Mouse (Mus musculus) midbrain, embryonic 12.5 days (tissue): ENCODE measurements around the gene Rsph1. TPM values are rescaled to one million over a fixed set of nuclear protein-coding genes. Genes with fewer than 3 reads are reported as not detected.
"Not testable (repeated sequence)": the region's sequence is repeated elsewhere in the genome, so short reads cannot be mapped to it uniquely, and the experiment has no call there.

ENCODE experiments used
- ATAC-seq: fragments of 200-750 bp; cut with Nextera tagmentation; 2 replicates; pipeline ENCODE4 v1.8.0; 2017; ENCODE audit warnings: low read depth, moderate TSS enrichment, moderate library complexity; ENCODE audit not compliant: low FRiP score
- H3K27ac ChIP-seq: fragments of 300-500 bp; sonication (generic); replicated peaks from 2 replicates; pipeline ENCODE4 v1.5.1; 2016; ENCODE audit warnings: mild to moderate bottlenecking
- H3K27me3 ChIP-seq: fragments of 300-500 bp; sonication (generic); 2 replicates; pipeline ENCODE4 v1.6.1; 2016; ENCODE audit warnings: mild to moderate bottlenecking
- H3K36me3 ChIP-seq: fragments of 300-500 bp; sonication (generic); 2 replicates; pipeline ENCODE4 v1.6.1; 2016
- H3K4me1 ChIP-seq: fragments of 300-500 bp; sonication (generic); 2 replicates; pipeline ENCODE4 v1.6.1; 2016
- H3K4me2 ChIP-seq: fragments of 300-500 bp; sonication (generic); replicated peaks from 2 replicates; pipeline ENCODE4 v1.6.1; 2016; ENCODE audit warnings: mild to moderate bottlenecking, moderate library complexity
- H3K4me3 ChIP-seq: fragments of 300-500 bp; sonication (generic); 2 replicates; pipeline ENCODE4 v1.5.1; 2016; ENCODE audit warnings: mild to moderate bottlenecking
- H3K9ac ChIP-seq: fragments of 300-500 bp; sonication (generic); replicated peaks from 2 replicates; pipeline ENCODE4 v1.6.1; 2016; ENCODE audit warnings: mild to moderate bottlenecking, moderate library complexity
- H3K9me3 ChIP-seq: fragments of 300-500 bp; sonication (generic); 2 replicates; pipeline ENCODE4 v1.6.1; 2016; ENCODE audit warnings: mild to moderate bottlenecking
- WGBS: fragments of 180-500 bp; shearing (Covaris S2); methylation state at CpG from one replicate; pipeline ENCODE4 v1.1.7; 2016; 5-methylcytosine and 5-hydroxymethylcytosine counted together
- polyA plus RNA-seq: library from polyadenylated mRNA; unstranded; fragments of >200 nt; fragmentation: Nextera tagmentation; extraction: Ambion mirVana; gene quantifications from 2 replicates; pipeline ENCODE4 v1.2.1, GENCODE M21; 2016

The Rsph1 gene
- polyA plus RNA-seq, 1 experiment from 2014 or later, result 0.99 TPM

GRCm38 (mm10) chr17:31270736-31271135, 6.4 kb downstream of the Rsph1 start:
- WGBS, result 81% methylated on average over 7 of the region's 8 CpGs
- H3K4me3 ChIP-seq, H3K36me3 ChIP-seq, ATAC-seq, H3K4me2 ChIP-seq, H3K9ac ChIP-seq, H3K27ac ChIP-seq, H3K27me3 ChIP-seq, H3K4me1 ChIP-seq, H3K9me3 ChIP-seq: not testable (repeated sequence)

- Histone ChIP-seq H3K9ac (no peak overlapping the region), H3K4me2 (no peak overlapping the region), H3K27ac (no peak overlapping the region), H3K4me3 (no peak overlapping the region), H3K4me1 (no peaks in the 10 kb centered on the region), H3K36me3 (no peaks in the 10 kb centered on the region), H3K27me3 (no peaks in the 10 kb centered on the region), H3K9me3 (0 out of 2 replicates have a peak, but pooled peaks cover 2% of the 10 kb centered on the region)
- no peak for ATAC-seq
- 83% methylated on average over 4 of the region's 4 CpGs for WGBS
These were observed 6.9 kb downstream of the Rsph1 start for GRCm38 (mm10) chr17:31270246-31270645.

- H3K27ac ChIP-seq, result no peak overlapping the region
- ATAC-seq, result no peak
- H3K9me3 ChIP-seq, result 0 out of 2 replicates have a peak, but pooled peaks cover 2% of the 10 kb centered on the region
- H3K9ac ChIP-seq, result no peak overlapping the region
- H3K4me3 ChIP-seq, result no peak overlapping the region
- no peaks in the 10 kb centered on the region for H3K27me3 ChIP-seq
- WGBS, result 98% methylated on average over 2 of the region's 2 CpGs
- H3K36me3 ChIP-seq, result no peaks in the 10 kb centered on the region
- H3K4me1 ChIP-seq, result 0 out of 2 replicates have a peak, but pooled peaks cover 3% of the 10 kb centered on the region
- no peak overlapping the region for H3K4me2 ChIP-seq
These were observed 7.4 kb downstream of the Rsph1 start for GRCm38 (mm10) chr17:31269761-31270160.

DNA sequence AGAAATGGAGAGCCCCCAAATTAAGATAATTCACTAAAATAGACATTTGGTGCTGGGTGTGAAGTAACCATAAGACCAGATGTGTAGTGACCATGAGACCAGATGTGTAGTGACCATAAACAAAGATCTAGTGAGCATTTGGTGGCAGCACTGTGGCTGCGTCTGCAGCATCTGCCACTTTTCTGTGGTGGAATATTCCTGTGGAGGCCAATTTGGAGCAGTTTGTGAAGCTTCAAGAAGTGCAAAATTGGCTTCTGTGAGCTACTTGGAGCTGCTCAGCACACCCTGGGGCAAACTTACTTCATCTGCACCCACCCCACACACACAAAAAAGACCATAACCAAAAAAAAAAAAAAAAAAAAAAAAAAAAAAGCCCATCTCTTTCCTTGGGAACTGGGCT, 9.2 kb downstream of the Rsph1 start:
- H3K27ac ChIP-seq, result no peak overlapping the region
- no peak overlapping the region for H3K4me3 ChIP-seq
- H3K9me3 ChIP-seq, result 0 out of 2 replicates have a peak, but pooled peaks cover 2% of the 10 kb centered on the region
- 0 out of 2 replicates have a peak, but pooled peaks cover 3% of the 10 kb centered on the region for H3K4me1 ChIP-seq
- H3K36me3 ChIP-seq, result no peaks in the 10 kb centered on the region
- no peak for ATAC-seq
- WGBS, result 78% methylated on average over 1 of the region's 1 CpGs
- H3K9ac ChIP-seq, result no peak overlapping the region
- no peak overlapping the region for H3K4me2 ChIP-seq
- H3K27me3 ChIP-seq, result no peaks in the 10 kb centered on the region

GRCm38 (mm10) chr17:31267603-31268002, 9.6 kb downstream of the Rsph1 start:
- 0 out of 2 replicates have a peak, but pooled peaks cover 2% of the 10 kb centered on the region for H3K9me3 ChIP-seq
- 0 out of 2 replicates have a peak, but pooled peaks cover 3% of the 10 kb centered on the region for H3K4me1 ChIP-seq
- H3K4me2 ChIP-seq, result no peak overlapping the region
- no peak overlapping the region for H3K9ac ChIP-seq
- H3K4me3 ChIP-seq, result no peak overlapping the region
- H3K36me3 ChIP-seq, result no peaks in the 10 kb centered on the region
- H3K27me3 ChIP-seq, result no peaks in the 10 kb centered on the region
- 87% methylated on average over 6 of the region's 6 CpGs for WGBS
- no peak for ATAC-seq
- no peak overlapping the region for H3K27ac ChIP-seq

- Histone ChIP-seq H3K9me3 (0 out of 2 replicates have a peak, but pooled peaks cover 2% of the 10 kb centered on the region), H3K27me3 (no peaks in the 10 kb centered on the region), H3K4me1 (0 out of 2 replicates have a peak, but pooled peaks cover 3% of the 10 kb centered on the region), H3K9ac (no peak overlapping the region), H3K36me3 (no peaks in the 10 kb centered on the region), H3K4me2 (no peak overlapping the region), H3K4me3 (no peak overlapping the region), H3K27ac (no peak overlapping the region)
- ATAC-seq, result no peak
- WGBS, result 78% methylated on average over 4 of the region's 4 CpGs
These were observed 10.0 kb downstream of the Rsph1 start for GRCm38 (mm10) chr17:31267138-31267537.

- Histone ChIP-seq H3K9ac (no peak overlapping the region), H3K4me2 (no peak overlapping the region), H3K27me3 (no peaks in the 10 kb centered on the region), H3K36me3 (no peaks in the 10 kb centered on the region), H3K27ac (no peak overlapping the region), H3K4me3 (no peak overlapping the region), H3K4me1 (0 out of 2 replicates have a peak, but pooled peaks cover 3% of the 10 kb centered on the region), H3K9me3 (0 out of 2 replicates have a peak, but pooled peaks cover 2% of the 10 kb centered on the region)
- ATAC-seq, result no peak
- WGBS, result 90% methylated on average over 7 of the region's 7 CpGs
These were observed 10.7 kb downstream of the Rsph1 start for GRCm38 (mm10) chr17:31266321-31266950.

DNA sequence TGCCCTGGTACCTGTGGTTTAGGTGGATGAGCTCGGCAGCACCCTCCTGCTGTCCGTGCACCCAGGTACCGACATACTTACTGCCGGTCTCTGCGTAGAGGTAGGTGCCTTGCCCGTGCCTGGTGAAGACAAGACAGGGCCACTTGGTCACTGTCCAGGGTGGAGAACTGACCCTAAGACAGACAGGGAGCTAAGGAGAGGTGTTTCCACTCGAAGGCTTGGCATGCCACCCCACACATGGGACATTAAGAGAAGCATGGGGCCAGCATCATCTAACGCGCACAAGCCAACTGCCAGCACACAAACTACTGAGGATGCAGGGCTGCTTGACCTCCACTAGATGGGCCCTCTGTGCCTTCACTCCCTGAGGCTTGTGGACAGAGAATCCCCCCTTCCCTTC, 11.4 kb downstream of the Rsph1 start:
- Histone ChIP-seq H3K4me1 (0 out of 2 replicates have a peak, but pooled peaks cover 3% of the 10 kb centered on the region), H3K9me3 (0 out of 2 replicates have a peak, but pooled peaks cover 2% of the 10 kb centered on the region), H3K27ac (no peak overlapping the region), H3K4me3 (no peak overlapping the region), H3K27me3 (no peaks in the 10 kb centered on the region), H3K4me2 (no peak overlapping the region), H3K36me3 (no peaks in the 10 kb centered on the region), H3K9ac (no peak overlapping the region)
- ATAC-seq, result no peak
- WGBS, result 92% methylated on average over 9 of the region's 9 CpGs

DNA sequence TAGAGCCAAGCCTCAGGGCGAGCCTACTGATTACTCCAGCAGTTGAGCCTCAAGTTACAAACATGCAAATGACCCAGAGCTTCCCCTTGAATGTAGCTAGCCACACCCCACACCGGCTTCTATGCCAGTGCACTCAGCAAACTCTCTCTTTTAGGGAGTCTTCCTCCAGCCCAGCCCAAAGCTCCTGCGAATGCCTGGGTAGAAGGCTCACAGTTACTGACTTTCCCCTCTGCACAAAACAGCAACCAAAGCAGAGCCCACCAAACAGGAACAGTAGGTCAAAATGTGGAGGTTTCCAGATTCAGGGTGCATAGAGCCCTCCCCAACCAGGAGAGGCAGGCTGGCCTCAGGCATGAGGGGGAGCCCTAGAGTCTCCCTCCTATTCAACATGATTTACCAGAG, 12.0 kb downstream of the Rsph1 start:
- Histone ChIP-seq H3K36me3 (no peaks in the 10 kb centered on the region), H3K27ac (no peak overlapping the region)

DNA sequence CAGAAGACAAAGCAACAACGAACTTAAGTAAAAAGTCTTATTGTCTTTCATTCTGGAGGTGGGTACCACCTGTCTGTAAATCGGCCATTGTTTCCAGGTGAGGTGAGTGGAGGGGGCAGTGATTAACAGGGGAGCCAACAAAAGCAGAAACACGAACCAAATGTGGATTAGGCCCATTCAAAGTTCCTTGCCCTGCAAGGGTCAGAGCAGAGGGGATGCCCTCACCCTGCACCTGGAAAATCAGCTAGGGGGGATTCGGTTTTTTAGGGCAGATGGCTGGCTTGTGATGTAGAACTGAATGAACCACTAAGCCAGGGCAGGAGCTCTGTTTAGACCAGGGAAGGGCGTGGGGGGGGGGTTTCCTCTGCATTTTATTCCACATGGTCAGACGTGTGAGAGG, 12.8 kb downstream of the Rsph1 start:
- Histone ChIP-seq H3K4me3 (no peak overlapping the region), H3K9ac (no peak overlapping the region), H3K27me3 (no peaks in the 10 kb centered on the region), H3K9me3 (no peaks in the 10 kb centered on the region), H3K36me3 (no peaks in the 10 kb centered on the region), H3K4me2 (no peak overlapping the region), H3K27ac (no peak overlapping the region), H3K4me1 (0 out of 2 replicates have a peak, but pooled peaks cover 3% of the 10 kb centered on the region)
- WGBS, result 57% methylated on average over 6 of the region's 6 CpGs
- ATAC-seq, result no peak

More for the DNA sequence above, 12.0 kb downstream of the Rsph1 start:
- WGBS, result 18% methylated on average over 3 of the region's 3 CpGs
- ATAC-seq, result no peak
- no peak overlapping the region for H3K4me2 ChIP-seq
- H3K4me1 ChIP-seq, result 0 out of 2 replicates have a peak, but pooled peaks cover 3% of the 10 kb centered on the region
- no peak overlapping the region for H3K9ac ChIP-seq
- H3K9me3 ChIP-seq, result 0 out of 2 replicates have a peak, but pooled peaks cover 2% of the 10 kb centered on the region
- no peaks in the 10 kb centered on the region for H3K27me3 ChIP-seq
- H3K4me3 ChIP-seq, result no peak overlapping the region

DNA sequence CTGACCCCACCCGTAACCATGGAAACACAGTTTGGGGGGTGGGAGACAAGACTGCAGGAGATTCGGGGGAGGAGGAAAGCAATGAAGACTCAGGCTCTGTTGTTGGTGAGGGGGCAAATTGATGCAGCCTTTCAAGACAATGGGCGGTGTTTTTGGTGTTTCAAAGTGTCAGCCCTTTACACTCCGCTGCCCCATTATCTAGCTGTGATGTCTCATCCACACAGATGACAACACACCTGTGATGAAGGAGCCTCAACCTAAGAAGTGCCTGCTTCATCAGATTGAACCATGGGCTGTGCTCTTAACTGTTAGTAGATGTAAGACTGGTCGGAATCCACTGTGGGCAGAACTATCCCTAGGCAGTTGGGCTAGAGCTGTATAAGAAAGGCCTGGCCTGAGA, 13.4 kb downstream of the Rsph1 start:
- no peak overlapping the region for H3K4me3 ChIP-seq
- H3K9me3 ChIP-seq, result no peaks in the 10 kb centered on the region
- 83% methylated on average over 5 of the region's 5 CpGs for WGBS
- 0 out of 2 replicates have a peak, but pooled peaks cover 3% of the 10 kb centered on the region for H3K4me1 ChIP-seq
- no peak for ATAC-seq
- no peaks in the 10 kb centered on the region for H3K27me3 ChIP-seq
- no peak overlapping the region for H3K27ac ChIP-seq
- H3K9ac ChIP-seq, result no peak overlapping the region
- H3K36me3 ChIP-seq, result no peaks in the 10 kb centered on the region
- no peak overlapping the region for H3K4me2 ChIP-seq

GRCm38 (mm10) chr17:31262715-31263114, 14.5 kb downstream of the Rsph1 start:
- Histone ChIP-seq H3K36me3 (no peaks in the 10 kb centered on the region), H3K4me2 (no peak overlapping the region), H3K27me3 (no peaks in the 10 kb centered on the region), H3K9me3 (no peaks in the 10 kb centered on the region), H3K4me3 (no peak overlapping the region), H3K9ac (no peak overlapping the region), H3K27ac (no peak overlapping the region), H3K4me1 (0 out of 2 replicates have a peak, but pooled peaks cover 3% of the 10 kb centered on the region)
- 67% methylated on average over 5 of the region's 5 CpGs for WGBS
- ATAC-seq, result no peak
